Mouse (Mus musculus) megakaryocyte, adult 5-6 weeks (primary cell): ENCODE data around the gene Zyg11a. TPM values are rescaled to one million over a fixed set of nuclear protein-coding genes. Genes with fewer than 3 reads are reported as not detected.
"Not testable (repeated sequence)": the region's sequence is repeated elsewhere in the genome, so short reads cannot be mapped to it uniquely, and the experiment has no call there.

Experiments
- ATAC-seq: 2 replicates; pipeline ENCODE4 v1.8.0; 2016; ENCODE audit warnings: mild to moderate bottlenecking, inconsistent platforms; ENCODE audit not compliant: poor library complexity, severe bottlenecking
- total RNA-seq, 2 experiments: library from RNA; stranded (forward) in 1 of 2; stranded (reverse) in 1 of 2; fragments of 153-499, 151-499 nt in 1 of 2; fragments of 221-1000, 200-1000 nt in 1 of 2; gene quantifications; 2 replicates each; pipeline versions ENCODE4 v1.2.3 to v1.2.4; 2015 to 2017

Gene Zyg11a
- total RNA-seq, 2 experiments from 2014 or later: not detected

GRCm38 (mm10) chr4:108145554-108145953 lies 72.3 kb downstream of the Zyg11a start:
- ATAC-seq: not testable (repeated sequence)

- no peak for ATAC-seq
Observed at GRCm38 (mm10) chr4:108144880-108145279, 73.0 kb downstream of the Zyg11a start, which contains the start of gene Scp2. Gene Scp2 (minus strand): TSS chr4:108144998.

GRCm38 (mm10) chr4:108143778-108144177 lies 74.1 kb downstream of the Zyg11a start:
- ATAC-seq: no peak

- ATAC-seq: not testable (repeated sequence)
Observed at GRCm38 (mm10) chr4:108143178-108143577, 74.7 kb downstream of the Zyg11a start.

- no peak for ATAC-seq
Observed at GRCm38 (mm10) chr4:108136938-108137337, 80.9 kb downstream of the Zyg11a start.

Other genes with a start within 250 kb of the Zyg11a start
- not detected in 2 replicates for gene Slc1a7, start 249.7 kb downstream of the Zyg11a start, total RNA-seq (2015)
- not detected in 2 replicates for gene Slc1a7, start 249.7 kb downstream of the Zyg11a start, total RNA-seq (2017)
- not detected in 2 replicates for gene Podn, start 121.6 kb downstream of the Zyg11a start, total RNA-seq (2015)
- not detected in 2 replicates for gene Podn, start 121.6 kb downstream of the Zyg11a start, total RNA-seq (2017)
- gene Scp2, start 73.0 kb downstream of the Zyg11a start, total RNA-seq (2015): 327 TPM in 2 replicates
- gene Scp2, start 73.0 kb downstream of the Zyg11a start, total RNA-seq (2017): 470 and 494 TPM in 2 replicates
- gene Echdc2, start 52.6 kb downstream of the Zyg11a start, total RNA-seq (2015): not detected in 2 replicates
- 1.1 and 1.2 TPM in 2 replicates for gene Echdc2, start 52.6 kb downstream of the Zyg11a start, total RNA-seq (2017)
- gene Zyg11b, start 83.0 kb upstream of the Zyg11a start, total RNA-seq (2015): 17.6 and 18.9 TPM in 2 replicates
- gene Zyg11b, start 83.0 kb upstream of the Zyg11a start, total RNA-seq (2017): 21.6 and 25.9 TPM in 2 replicates
- gene Coa7, start 110.1 kb upstream of the Zyg11a start, total RNA-seq (2015): 4.3 and 10.3 TPM in 2 replicates
- gene Coa7, start 110.1 kb upstream of the Zyg11a start, total RNA-seq (2017): 3.8 and 14.3 TPM in 2 replicates
- gene Shisal2a, start 165.3 kb upstream of the Zyg11a start, total RNA-seq (2015): not detected in 2 replicates
- not detected in 2 replicates for gene Shisal2a, start 165.3 kb upstream of the Zyg11a start, total RNA-seq (2017)
- 0.38 and 3.6 TPM in 2 replicates for gene Gpx7, start 188.9 kb upstream of the Zyg11a start, total RNA-seq (2015)
- 0.11 and 1.0 TPM in 2 replicates for gene Gpx7, start 188.9 kb upstream of the Zyg11a start, total RNA-seq (2017)
- 34.5 and 39.4 TPM in 2 replicates for gene Tut4, start 241.4 kb upstream of the Zyg11a start, total RNA-seq (2015)
- 18.2 and 26.0 TPM in 2 replicates for gene Tut4, start 241.4 kb upstream of the Zyg11a start, total RNA-seq (2017)